Mouse (Mus musculus) thymus, adult 2 months (tissue): ENCODE data around the gene Stard10. TPM values are rescaled to one million over a fixed set of nuclear protein-coding genes. Genes with fewer than 3 reads are reported as not detected.

Source experiments
- DNase-seq: peaks from one replicate; pipeline ENCODE4 v3.0.0; 2021
- H3K27ac ChIP-seq: fragments of 200-500 bp; 2 replicates; pipeline ENCODE4 v1.5.1; 2012; ENCODE audit warnings: low read length, control low read depth; ENCODE audit not compliant: control insufficient read depth, insufficient read depth
- H3K27me3 ChIP-seq: fragments of 200-500 bp; 2 replicates; pipeline ENCODE4 v1.6.1; 2012; ENCODE audit warnings: mild to moderate bottlenecking, low read length, moderate library complexity, mixed read lengths; ENCODE audit not compliant: control insufficient read depth, insufficient read depth
- H3K36me3 ChIP-seq: fragments of 200-500 bp; 2 replicates; pipeline ENCODE4 v1.6.1; 2012; ENCODE audit warnings: mild to moderate bottlenecking, low read length, moderate library complexity; ENCODE audit not compliant: control insufficient read depth, insufficient read depth
- H3K4me1 ChIP-seq: fragments of 200-500 bp; replicated peaks from 2 replicates; pipeline ENCODE4 v1.6.1; 2012; ENCODE audit warnings: low read length; ENCODE audit not compliant: control insufficient read depth, insufficient read depth
- H3K4me3 ChIP-seq: fragments of 200-500 bp; 2 replicates; pipeline ENCODE4 v1.5.1; 2012; ENCODE audit warnings: mild to moderate bottlenecking, low read length, control low read depth, moderate library complexity; ENCODE audit not compliant: control insufficient read depth, insufficient read depth
- CTCF ChIP-seq: fragments of 200-500 bp; IDR thresholded peaks from 2 replicates; pipeline ENCODE4 v1.5.1; 2012; ENCODE audit warnings: mild to moderate bottlenecking, control low read depth, low read length, moderate library complexity, borderline replicate concordance; ENCODE audit not compliant: control insufficient read depth, poor library complexity, insufficient read depth; ENCODE audit errors: extremely low read depth
- POLR2A ChIP-seq: fragments of 200-500 bp; IDR thresholded peaks from 2 replicates; pipeline ENCODE4 v1.6.1; 2012; ENCODE audit warnings: mild to moderate bottlenecking, low read length, control low read depth, moderate library complexity; ENCODE audit not compliant: control insufficient read depth, poor library complexity, insufficient read depth; ENCODE audit errors: extremely low read depth
- WGBS: fragments of 180-500 bp; shearing (Covaris S2); methylation state at CpG from one replicate; pipeline ENCODE4 v1.1.7; 2018; 5-methylcytosine and 5-hydroxymethylcytosine counted together
- polyA plus RNA-seq: library from polyadenylated mRNA; depleted of rRNA; stranded (reverse); fragments of >200 nt; gene quantifications from 2 replicates; pipeline ENCODE4 v1.2.3, GENCODE M21; 2012

The Stard10 gene
- polyA plus RNA-seq, 1 experiment = 31.4 TPM

- Histone ChIP-seq H3K36me3 (no peaks in the 10 kb centered on the region), H3K27ac (no peak overlapping the region), H3K4me3 (no peak overlapping the region), H3K4me1 (no peaks in the 10 kb centered on the region), H3K27me3 (no peaks in the 10 kb centered on the region)
- DNase-seq = no peak
- WGBS = 97% methylated on average over 2 of the region's 2 CpGs
- no peak for TF ChIP-seq CTCF
- no peak for TF ChIP-seq POLR2A
Measured at GRCm38 (mm10) chr7:101327786-101328185, 10.9 kb downstream of the Stard10 start.

GRCm38 (mm10) chr7:101328621-101329158 is 11.8 kb downstream of the Stard10 start:
- TF ChIP-seq POLR2A (no peak), CTCF (no peak)
- H3K36me3 ChIP-seq = no peaks in the 10 kb centered on the region
- no peaks in the 10 kb centered on the region; the same call in 1 of the 2 replicates for H3K4me1 ChIP-seq

GRCm38 (mm10) chr7:101329606-101330005 is 12.7 kb downstream of the Stard10 start:
- Histone ChIP-seq H3K36me3 (no peaks in the 10 kb centered on the region), H3K27me3 (no peaks in the 10 kb centered on the region), H3K4me3 (no peak overlapping the region), H3K27ac (no peak overlapping the region), H3K4me1 (no peaks in the 10 kb centered on the region; the same call in 1 of the 2 replicates)
- DNase-seq = no peak
- 96% methylated on average over 4 of the region's 4 CpGs for WGBS
- TF ChIP-seq CTCF = no peak
- TF ChIP-seq POLR2A = no peak

More at GRCm38 (mm10) chr7:101328621-101329158, 11.8 kb downstream of the Stard10 start:
- 85% methylated on average over 4 of the region's 4 CpGs for WGBS
- no peak for DNase-seq
- no peak overlapping the region for H3K27ac ChIP-seq
- H3K4me3 ChIP-seq = no peak overlapping the region
- H3K27me3 ChIP-seq = no peaks in the 10 kb centered on the region

- Histone ChIP-seq H3K27ac (no peak overlapping the region), H3K4me3 (no peak overlapping the region), H3K27me3 (no peaks in the 10 kb centered on the region), H3K36me3 (no peaks in the 10 kb centered on the region), H3K4me1 (no peaks in the 10 kb centered on the region; the same call in 1 of the 2 replicates)
- 95% methylated on average over 10 of the region's 10 CpGs for WGBS
- TF ChIP-seq CTCF (no peak), POLR2A (no peak)
- no peak for DNase-seq
Measured at GRCm38 (mm10) chr7:101330074-101330840, 13.4 kb downstream of the Stard10 start.

- H3K27ac ChIP-seq = no peak overlapping the region
Measured at GRCm38 (mm10) chr7:101330841-101331173, 13.9 kb downstream of the Stard10 start.

GRCm38 (mm10) chr7:101332045-101332831 is 15.4 kb downstream of the Stard10 start:
- no peak overlapping the region for H3K4me3 ChIP-seq
- DNase-seq = no peak
- H3K36me3 ChIP-seq = no peaks in the 10 kb centered on the region
- no peak for TF ChIP-seq CTCF
- no peak for TF ChIP-seq POLR2A
- H3K4me1 ChIP-seq = no peaks in the 10 kb centered on the region; the same call in 1 of the 2 replicates
- H3K27ac ChIP-seq = no peak overlapping the region
- 94% methylated on average over 5 of the region's 5 CpGs for WGBS
- H3K27me3 ChIP-seq = no peaks in the 10 kb centered on the region

More at GRCm38 (mm10) chr7:101330841-101331173, 13.9 kb downstream of the Stard10 start:
- no peak for DNase-seq
- no peaks in the 10 kb centered on the region for H3K27me3 ChIP-seq
- no peaks in the 10 kb centered on the region; the same call in 1 of the 2 replicates for H3K4me1 ChIP-seq
- no peak for TF ChIP-seq CTCF
- no peak for TF ChIP-seq POLR2A
- no peaks in the 10 kb centered on the region for H3K36me3 ChIP-seq
- H3K4me3 ChIP-seq = no peak overlapping the region
- 97% methylated on average over 4 of the region's 4 CpGs for WGBS
